Mouse (Mus musculus): ENCODE data around the gene Rad50.

Rad50 gene

DNA sequence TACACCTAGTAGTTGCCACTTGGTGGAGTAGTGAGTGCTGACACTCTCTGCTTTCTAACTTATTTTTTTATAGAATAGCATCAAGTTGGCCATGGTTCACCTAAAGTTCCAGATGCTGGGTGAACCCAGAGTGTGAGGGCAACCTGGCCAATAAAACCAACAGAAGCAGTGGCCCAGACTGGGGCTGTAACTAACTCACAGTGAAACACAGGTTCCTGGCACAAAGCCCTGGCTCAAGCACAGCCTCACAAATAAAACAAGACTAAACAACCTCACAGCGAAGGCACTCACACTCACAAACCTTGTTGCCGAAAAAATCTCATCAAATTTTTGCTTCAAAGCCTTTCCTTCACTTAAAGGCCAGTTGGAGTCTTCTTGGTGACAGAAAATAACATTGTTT, 8.6 kb downstream of the Rad50 start:
- DNase-seq (ENCODE audit: low spot score), result no peak

DNA sequence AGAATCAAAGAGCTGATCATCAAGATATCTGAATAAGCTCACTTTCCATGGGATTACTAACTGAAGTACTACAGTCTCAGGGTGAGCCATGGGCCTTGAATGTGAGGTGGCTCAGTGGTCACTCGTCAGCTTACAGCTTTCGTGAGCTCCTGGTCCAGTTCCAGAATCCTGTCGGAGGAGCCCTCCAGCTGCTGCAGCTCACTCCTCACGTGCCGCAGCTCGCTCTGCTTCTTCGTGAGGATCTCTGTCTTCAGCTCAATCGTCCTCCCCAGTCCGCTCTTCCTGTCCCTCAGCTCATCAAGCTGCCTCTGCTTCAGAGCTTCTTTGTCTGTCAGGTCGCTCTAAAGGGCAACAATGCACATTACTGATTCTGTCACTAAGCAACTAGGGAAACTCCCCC, 15.1 kb downstream of the Rad50 start:
- DNase-seq (ENCODE audit: low spot score), result peak; percentile 46

DNA sequence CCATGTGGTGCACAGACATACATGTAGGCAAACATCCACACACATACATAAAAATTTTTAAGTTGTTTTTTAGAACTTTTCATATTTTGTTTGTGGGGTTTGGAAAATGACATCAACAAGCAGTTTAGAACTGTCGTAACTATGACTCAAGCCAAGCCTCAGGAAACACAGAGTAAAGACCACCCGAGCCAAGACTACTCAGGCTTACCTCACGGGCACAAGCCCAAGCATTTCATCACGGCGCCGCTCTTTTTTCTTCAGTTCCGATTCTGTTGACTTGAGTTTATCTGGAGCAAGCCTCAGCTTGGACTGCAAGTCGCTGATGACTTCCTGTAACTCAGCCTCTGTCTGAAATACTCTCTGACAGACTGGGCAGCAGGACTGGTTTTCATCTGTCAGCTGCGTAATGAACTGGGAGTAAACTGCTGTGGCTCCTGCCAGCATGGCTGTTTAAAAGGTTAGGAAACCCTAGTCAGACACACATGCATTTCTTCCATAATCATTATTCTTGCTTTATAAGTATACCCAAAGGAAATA, 24.1 kb downstream of the Rad50 start:
- DNase-seq (ENCODE audit: low spot score), result peak; percentile 38

DNA sequence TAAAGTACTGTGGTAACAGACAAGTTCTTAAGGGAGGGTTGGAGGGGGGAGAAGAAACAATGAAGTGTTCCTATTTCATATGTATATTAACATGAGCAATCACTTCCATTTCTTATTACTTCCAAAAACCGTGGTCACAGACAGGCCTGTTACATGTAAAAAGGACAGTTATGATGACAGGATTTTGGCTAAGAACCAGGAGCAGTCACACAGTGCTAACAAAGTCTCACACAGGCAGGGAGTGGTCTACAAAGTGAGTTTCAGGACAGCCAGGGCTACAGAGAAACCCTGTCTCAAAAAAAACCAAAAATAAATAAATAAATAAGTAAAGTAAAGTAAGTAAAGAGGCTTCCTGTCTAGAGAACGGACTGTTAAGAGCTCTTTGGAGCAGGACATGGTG, 24.9 kb downstream of the Rad50 start:
- DNase-seq (ENCODE audit: low spot score), result no peak

DNA sequence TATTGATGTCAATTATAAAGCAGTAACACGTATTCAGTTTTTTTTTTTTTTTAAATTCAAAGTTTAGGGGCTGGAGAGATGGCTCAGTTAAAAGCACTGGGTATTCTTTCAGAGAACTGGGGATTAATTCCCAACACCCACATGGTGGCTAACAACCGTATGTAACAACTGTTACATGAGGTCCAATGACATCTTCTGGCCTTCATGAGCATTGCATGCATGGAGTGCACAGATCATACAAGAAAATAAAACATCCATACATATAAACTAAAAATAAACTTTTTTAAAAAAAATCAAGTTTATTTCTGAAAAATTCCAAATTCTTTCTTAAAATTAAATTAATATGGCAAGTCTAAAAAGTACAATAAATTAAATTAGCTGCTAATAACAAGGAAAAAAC, 25.4 kb downstream of the Rad50 start:
- DNase-seq (ENCODE audit: low spot score), result no peak

DNA sequence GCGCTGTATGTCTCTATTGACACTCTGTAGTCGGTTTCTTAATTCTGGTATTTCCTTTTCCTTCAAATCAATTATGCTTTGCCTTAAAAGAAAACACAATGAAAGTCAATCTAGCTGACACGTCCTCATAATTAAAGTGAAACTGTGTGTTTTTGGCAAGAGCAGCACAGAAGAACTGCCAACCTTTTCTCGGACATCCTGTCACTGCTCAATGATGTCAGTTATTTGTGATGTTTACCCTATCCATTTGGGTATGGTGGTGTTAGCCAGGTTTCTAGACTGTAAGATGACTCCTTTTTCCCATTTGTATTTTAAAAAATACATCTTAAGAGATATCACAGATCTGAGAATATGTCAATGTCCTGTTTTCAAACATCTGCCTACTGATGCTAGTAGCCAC, 27.0 kb downstream of the Rad50 start:
- peak; percentile 44 for DNase-seq (ENCODE audit: low spot score)

DNA sequence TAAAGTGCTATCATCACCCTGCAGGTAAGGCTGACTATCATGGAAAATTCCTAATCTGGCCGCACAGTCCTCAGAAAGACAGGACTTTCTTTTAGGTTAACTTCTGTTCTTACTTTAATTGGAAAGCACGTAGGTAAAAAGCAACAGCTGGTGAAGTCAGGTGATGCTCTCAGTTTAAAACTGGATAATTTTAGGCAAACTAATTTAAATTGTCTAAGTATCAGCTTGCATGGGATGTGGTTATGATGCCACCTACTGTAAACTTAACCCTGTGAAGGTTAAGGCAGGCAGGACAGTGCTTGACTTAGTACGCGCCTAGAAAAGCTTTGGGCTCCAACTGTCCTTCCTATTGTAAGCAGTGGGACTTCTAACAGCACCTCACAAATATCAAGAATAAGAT, 35.7 kb downstream of the Rad50 start:
- no peak for DNase-seq (ENCODE audit: low spot score)

DNA sequence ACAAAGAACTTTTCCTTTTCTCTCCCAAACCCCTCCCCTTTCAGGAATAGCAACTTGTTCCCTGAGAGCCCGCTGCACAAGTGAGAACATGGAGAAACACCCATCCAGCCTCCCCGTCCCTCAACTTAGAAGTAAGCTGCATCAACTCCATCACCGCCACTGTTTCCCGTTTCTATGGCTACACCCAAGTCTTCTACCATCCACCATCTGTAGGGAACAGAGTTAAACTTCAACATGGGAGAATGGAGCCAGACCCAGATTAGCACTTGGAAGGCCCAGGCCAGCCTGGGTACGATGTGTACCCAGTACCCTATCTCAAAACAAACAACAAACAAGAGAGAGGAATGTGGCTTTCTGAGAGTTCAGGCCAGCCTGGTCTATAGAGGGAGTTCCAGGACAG, 43.0 kb downstream of the Rad50 start:
- no peak for DNase-seq (ENCODE audit: low spot score)

DNA sequence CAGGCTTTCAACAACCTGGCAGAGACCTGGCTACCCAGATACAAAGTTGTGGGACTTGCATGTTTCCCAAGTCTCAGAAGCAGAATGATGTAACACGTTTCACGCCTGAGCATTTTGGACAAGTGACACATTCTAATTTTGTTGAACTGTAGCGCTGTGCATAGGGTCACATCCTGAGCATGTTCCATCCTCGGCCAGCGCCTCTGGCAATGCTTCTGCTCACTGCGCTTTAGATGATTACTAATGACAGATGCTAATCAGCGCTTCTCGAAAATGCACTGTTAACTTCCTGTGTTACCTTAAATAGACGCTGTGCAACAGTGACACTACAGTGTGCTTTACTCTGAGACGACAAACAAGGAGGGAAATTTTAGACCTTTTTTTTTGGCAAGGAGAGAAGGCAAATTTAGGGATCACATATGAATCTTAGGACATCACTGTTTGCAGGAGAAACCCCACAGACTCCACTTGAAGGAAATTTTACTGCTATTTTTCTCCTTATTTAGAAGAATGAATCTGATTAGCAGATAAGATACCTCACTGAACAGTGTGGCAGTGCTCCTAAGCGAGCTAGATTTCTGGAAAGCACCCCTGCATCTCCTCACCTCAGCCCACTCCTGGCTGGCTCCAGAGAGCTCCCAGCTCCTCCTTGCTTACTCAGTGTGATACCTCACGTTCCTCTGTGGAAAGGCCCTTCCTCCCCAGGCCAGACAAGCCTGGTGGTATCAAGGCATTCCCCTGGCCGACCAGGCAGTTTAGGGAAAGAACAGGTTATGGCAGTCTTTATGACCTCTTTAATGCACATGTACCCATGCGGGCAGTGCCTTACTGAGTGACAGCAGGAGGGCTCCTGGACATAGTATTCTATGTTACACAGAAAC, 44.1 kb downstream of the Rad50 start:
- DNase-seq (ENCODE audit: low spot score), result no peak

DNA sequence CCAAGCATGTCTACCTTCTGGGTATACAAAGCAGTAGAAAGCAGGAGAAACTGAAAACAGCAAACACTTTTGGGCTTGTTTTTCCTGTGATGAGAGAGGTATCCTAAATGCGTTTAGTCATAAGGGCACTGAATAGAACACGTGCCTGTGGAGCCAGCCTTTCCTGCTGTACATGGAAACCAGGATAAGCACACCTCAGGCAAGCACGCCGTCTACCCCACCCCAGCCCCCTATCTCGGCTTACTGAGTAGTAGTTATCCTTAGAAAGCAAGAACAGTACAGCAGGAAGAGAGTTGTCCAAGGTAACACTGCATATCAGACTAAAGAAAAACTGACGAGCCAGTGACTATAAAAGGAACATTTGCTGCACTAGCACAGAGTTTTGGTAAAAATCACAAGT, 49.3 kb downstream of the Rad50 start:
- no peak for DNase-seq (ENCODE audit: low spot score)

DNA sequence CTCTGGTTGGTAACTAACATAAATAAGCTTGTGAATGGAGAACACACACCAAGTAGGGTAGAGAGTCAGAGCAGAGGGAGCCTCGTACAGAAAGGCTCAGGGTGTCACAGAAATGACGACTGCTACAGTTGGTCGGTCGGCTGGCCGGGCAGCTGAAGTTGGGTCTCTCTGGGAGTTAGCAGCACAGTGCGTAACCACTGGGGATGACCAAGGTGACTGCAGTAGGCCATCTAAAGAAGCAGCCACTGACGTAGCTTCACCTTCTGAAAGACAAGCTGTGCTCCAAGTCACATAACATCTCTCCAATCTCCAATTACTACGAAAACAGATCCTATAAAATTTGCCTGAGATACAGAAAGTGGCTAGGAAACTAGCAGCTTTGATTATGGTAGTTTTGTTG, 49.7 kb downstream of the Rad50 start:
- DNase-seq (ENCODE audit: low spot score), result no peak

DNA sequence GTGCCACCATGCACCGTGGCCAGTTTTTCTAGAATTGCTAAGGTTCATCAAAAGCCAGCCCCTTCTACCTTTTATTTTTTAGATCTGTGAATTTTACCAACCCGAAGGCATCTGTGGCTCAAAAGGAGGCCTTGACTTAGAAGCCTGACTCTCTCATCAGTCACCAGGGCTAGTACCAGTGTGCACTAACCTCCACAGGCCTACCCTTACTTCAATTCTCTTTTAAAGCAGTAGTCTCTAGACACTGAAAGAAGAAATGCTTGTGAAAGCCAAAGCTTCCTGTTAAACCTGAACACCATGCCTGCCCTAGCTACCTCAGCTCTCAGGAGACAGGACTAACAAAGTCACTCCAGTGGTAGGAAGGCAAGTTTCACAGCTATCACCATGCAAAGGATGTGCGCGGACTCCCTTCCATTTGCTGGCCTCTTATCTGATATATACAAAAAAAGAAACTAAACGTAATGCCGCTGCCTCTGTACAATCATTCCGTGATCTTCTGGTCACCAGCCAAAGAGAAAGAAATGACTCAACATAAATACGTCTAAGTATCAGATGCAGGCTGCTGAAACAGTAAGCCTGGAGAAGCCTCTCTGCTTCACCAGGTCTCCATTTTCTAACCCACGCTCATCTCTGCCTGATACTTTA, 50.4 kb downstream of the Rad50 start:
- no peak for DNase-seq (ENCODE audit: low spot score)

DNA sequence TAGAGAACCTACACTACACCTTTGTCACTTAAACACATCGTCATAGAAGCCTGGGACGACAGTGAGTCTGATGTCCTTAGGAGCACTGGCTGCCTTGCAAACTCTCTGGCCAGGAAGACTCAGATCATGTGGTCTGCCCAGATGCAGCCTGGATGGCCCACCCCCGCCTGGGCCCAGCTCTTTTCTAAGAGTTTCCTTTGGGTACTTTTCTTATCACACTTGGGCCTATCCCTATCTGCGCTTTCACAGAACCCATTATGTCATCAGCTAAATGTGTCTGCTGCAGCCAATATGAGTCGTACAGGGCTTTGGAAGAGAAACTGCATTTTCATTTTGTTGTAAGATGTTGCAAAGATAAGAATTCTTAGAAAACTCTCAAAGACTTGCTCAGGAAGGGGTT, 52.1 kb downstream of the Rad50 start:
- no peak for DNase-seq (ENCODE audit: low spot score)

DNA sequence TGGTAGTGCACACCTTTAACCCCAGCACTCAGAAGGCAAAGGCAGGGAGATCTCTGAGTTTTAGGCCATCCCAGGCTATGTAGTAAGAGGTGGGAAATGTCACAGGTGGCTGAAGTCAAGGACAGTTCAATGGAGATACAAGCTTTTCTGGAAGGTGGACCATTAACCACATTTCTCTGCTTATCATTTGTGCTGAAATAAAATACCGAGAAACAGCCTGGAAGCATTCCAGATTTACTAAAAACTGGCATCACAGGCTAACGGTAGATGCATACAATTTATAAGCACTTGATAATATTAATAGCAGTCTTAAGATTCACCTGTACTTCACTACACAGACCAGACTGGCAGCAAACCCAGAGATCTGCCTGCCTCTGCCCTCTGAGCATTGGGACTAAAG, 54.7 kb downstream of the Rad50 start:
- no peak for DNase-seq (ENCODE audit: low spot score)

DNA sequence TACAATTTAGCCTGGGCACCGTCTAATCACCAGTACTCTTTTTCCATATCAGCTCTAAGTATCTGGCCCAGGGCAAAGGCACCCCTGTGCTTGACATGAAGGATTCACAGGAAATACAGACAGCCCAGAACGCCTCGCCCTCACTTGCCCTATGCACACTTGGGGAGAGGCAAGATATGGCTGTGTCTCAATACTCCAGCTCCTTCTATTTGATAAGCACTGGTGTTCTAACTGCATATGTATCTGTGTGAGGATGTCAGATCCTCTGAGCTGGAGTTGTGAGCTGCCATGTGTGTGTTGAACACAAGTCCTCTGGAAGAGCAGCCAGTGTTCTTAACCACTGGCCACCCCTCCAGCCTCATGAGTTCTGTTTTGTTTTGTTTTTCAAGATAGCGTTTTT, 55.7 kb downstream of the Rad50 start:
- no peak for DNase-seq (ENCODE audit: low spot score)

DNA sequence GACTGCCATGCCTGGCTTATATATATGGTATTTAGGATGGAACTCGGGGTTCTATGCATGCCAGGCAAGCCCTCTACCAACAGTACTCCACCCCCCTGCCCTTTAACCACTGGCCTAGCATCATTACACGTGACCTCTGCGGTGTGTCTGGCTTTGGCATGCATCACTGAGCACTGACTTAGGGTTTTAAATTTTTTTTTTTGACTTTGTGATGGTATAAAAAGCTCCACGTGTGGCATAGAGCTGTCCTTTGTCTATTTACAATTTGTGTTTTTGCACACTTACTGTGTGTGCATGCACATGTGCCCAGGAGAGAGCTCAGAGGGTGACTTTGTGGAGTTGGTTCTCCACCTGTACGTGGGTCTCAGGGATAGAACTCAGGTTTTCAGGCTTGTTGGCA, 63.1 kb downstream of the Rad50 start:
- no peak for DNase-seq (ENCODE audit: low spot score)

DNA sequence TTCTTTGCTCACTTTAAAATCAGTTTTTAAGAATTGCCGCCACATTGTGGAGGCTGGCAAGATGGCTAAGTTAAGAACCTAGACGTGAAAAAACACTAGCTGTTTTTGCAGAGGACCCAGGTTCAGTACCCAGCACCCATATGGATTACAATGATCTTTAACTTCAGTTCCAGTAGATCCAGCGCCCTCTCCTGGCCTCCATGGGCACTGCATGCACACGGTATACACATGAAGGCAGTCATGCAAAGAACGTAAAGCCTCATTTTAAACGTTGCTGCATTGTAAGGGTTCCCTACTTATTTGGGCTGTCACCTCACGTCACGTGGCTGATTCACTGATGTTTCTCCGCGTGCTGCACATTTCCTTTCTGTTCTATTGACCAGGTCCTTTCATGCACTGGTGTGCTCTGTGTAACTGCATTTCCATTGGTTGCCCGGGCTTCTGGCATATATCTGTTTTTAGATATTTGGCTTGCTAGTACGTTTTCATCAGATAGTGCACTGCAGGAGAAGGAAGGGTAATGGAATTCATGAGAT, 64.3 kb downstream of the Rad50 start:
- no peak for DNase-seq (ENCODE audit: low spot score)

DNA sequence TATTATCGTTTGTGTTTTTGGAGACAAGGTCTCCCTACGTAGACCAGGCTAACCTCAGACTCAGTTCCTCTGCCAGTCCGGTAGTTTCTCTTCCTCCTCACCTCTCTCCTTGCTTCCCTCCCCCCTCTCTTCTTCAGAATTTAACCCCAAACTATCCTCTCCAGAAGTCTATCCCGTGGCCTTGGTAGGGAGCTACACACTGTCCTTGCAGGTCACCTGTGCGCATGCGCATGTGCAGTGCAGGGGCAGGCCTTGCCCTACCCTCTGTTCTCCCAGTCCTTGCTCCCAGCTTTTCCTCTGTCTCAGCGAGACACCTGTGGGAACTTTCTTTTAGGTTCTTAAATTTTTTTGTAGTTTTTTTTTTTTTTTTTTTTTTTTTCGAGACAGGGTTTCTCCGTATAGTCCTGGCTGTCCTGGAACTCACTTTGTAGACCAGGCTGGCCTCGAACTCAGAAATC, 69.3 kb downstream of the Rad50 start:
- no peak for DNase-seq (ENCODE audit: low spot score)

DNA sequence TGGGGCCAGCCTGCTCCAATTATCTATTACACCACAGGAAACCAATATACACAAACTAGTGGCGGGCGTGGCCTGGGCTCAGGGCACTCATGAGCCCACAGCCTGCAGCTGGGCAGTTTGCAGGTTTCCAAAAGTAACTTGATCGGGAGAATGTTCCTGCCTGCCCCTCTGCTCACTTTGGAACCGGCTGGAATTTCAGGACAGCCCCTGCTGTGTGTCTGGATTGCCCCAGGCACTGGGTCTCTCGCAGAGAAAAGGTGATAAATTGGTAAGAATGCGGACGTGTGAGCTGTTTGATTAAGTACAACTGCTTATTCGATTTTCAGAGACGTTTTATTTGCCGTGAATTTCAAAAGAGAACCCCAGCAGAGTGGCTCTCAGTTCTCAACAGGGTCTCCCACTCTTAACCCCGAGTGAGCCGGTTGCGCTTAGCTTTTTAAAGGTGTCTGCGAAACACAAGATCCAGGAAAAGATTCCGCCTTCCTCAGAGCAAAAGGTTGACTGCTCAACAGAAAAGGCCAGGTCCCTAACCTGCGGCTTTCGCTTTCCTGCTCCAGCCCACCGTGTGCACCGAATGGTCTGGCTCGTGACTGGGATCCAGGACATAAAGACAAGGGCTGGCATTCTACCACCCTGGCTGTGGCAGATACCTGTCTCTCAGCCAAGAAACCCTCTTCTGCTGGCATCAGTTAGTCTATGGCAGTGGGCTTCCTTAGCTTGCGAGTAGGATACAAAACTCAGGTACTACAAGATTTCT, 69.9 kb downstream of the Rad50 start:
- DNase-seq (ENCODE audit: low spot score), result no peak

DNA sequence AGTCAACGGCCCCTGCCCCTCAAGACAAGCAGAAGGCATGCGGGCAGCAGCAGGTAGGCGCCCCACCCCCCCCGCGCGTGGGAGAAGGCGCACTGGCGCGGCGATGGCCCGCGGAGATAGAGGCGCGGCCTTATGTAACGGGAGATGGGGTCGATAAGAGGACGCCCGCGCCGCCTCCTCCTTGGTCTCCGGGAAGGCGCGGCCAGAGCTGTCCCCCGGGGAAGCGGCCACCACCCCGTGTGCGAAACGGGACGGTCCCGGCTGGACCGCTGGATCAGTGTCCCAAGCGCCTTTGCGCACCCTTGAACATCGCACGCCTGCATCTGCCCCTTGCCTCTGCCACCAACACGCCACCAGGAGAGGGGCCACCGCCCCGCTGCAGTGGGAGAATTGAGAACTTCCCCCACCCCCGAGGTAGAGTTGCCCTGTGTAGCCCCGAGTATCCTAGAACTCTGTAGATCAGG, 70.9 kb downstream of the Rad50 start:
- no peak for DNase-seq (ENCODE audit: low spot score)

DNA sequence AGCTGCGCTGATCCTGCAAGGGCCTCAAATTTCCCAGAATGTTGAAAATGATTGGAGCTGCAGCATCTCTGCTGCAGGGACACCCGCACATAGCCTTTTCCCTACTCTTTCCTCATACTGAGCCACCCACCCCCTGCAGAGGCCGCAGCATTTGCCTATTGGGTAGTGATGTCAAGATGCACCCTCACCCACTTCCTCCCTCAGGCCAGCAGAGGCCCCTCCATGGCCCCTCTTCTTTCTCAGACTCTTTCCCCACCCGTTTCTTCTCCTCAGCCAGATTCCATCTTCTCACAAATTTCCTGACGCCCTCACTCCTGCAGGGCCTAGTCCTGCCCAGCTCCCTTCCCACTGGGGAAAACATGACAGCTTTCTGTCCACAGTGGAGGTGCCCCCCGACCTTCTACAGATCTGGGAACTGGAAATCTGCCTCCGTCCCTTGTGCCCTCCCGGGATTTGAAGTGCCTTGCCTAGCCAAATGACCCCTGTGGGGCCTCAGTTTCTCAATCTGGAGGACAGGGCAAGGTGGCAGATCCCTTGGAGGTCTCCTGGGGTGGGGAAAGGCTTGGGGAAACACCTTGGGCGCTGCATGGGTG, 71.4 kb downstream of the Rad50 start:
- DNase-seq (ENCODE audit: low spot score), result no peak

DNA sequence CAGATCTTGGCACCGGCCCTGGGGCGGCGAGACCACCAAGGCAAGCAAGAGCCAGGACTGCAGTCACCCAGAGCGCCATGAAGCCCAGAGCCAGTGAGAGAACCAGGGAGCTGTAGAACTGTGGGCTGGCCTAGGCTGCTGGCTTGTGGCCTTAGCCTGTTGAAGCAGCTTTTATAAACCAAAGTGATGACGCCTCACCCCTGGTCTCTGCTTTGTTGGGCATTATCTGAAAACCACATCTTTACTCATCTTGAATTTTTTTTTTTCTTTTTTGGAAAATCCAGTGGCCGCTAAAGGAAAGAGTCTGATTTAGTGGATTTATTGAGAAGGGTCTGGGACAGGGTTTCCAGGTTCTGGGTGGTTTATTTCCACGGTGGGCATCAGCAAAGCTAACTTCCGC, 72.6 kb downstream of the Rad50 start, which contains the start of gene Il13:
Gene Il13 (minus strand): TSS at position 147 of the 400 bp plus-strand sequence.
- no peak for DNase-seq (ENCODE audit: low spot score)

All from lung, postnatal 25 days (tissue).